Mouse (Mus musculus): ENCODE results near the gene Prrt2. TPM values are rescaled to one million over a fixed set of nuclear protein-coding genes. Genes with fewer than 3 reads are reported as not detected.

Prrt2 gene
- polyA plus RNA-seq, 1 experiment from 2014 or later = 21.9 TPM

GRCm38 (mm10) chr7:126988816-126989215 lies 32.2 kb downstream of the Prrt2 start:
- H3K9ac ChIP-seq = no peak overlapping the region
- no peak overlapping the region for H3K27ac ChIP-seq (replicated peaks)
- no peaks in the 10 kb centered on the region for H3K9me3 ChIP-seq (replicated peaks)
- no peak overlapping the region for H3K4me3 ChIP-seq (replicated peaks)
- no peak overlapping the region for H3K4me2 ChIP-seq (replicated peaks)
- ATAC-seq (ENCODE audit: insufficient number of reproducible peaks, low FRiP score, low TSS enrichment, low read depth) = no peak
- no peaks in the 10 kb centered on the region for H3K27me3 ChIP-seq
- no peaks in the 10 kb centered on the region for H3K4me1 ChIP-seq
- 70% methylated on average over 8 of the region's 8 CpGs for WGBS
- no peaks in the 10 kb centered on the region for H3K36me3 ChIP-seq

GRCm38 (mm10) chr7:126986319-126986718 lies 34.7 kb downstream of the Prrt2 start:
- Histone ChIP-seq H3K27ac (replicated peaks) (no peak overlapping the region), H3K4me2 (replicated peaks) (no peak overlapping the region), H3K27me3 (no peaks in the 10 kb centered on the region), H3K9ac (no peak overlapping the region), H3K4me1 (no peaks in the 10 kb centered on the region), H3K4me3 (replicated peaks) (no peak overlapping the region), H3K36me3 (no peaks in the 10 kb centered on the region; the same call in 1 of the 2 replicates), H3K9me3 (replicated peaks) (no peaks in the 10 kb centered on the region)
- ATAC-seq (ENCODE audit: insufficient number of reproducible peaks, low FRiP score, low TSS enrichment, low read depth) = no peak
- WGBS = 34% methylated on average over 9 of the region's 9 CpGs

- ATAC-seq (ENCODE audit: insufficient number of reproducible peaks, low FRiP score, low TSS enrichment, low read depth) = no peak
- no peaks in the 10 kb centered on the region for H3K9me3 ChIP-seq (replicated peaks)
- H3K36me3 ChIP-seq = peaks cover 12% of the 10 kb centered on the region
- H3K27me3 ChIP-seq = no peaks in the 10 kb centered on the region
- H3K4me2 ChIP-seq (replicated peaks) = no peak overlapping the region
- no peaks in the 10 kb centered on the region for H3K4me1 ChIP-seq
- H3K9ac ChIP-seq = no peak overlapping the region
- WGBS = 65% methylated on average over 10 of the region's 10 CpGs
- no peak overlapping the region for H3K4me3 ChIP-seq (replicated peaks)
- no peak overlapping the region for H3K27ac ChIP-seq (replicated peaks)
Observed at GRCm38 (mm10) chr7:126984667-126985444, 36.2 kb downstream of the Prrt2 start.

GRCm38 (mm10) chr7:126983113-126983512 lies 37.9 kb downstream of the Prrt2 start:
- no peak for ATAC-seq (ENCODE audit: insufficient number of reproducible peaks, low FRiP score, low TSS enrichment, low read depth)
- no peaks in the 10 kb centered on the region for H3K9me3 ChIP-seq (replicated peaks)
- no peak overlapping the region for H3K9ac ChIP-seq
- 0 out of 2 replicates have a peak, but pooled peaks cover 5% of the 10 kb centered on the region for H3K4me1 ChIP-seq
- H3K4me3 ChIP-seq (replicated peaks) = no peak overlapping the region
- no peak overlapping the region for H3K27ac ChIP-seq (replicated peaks)
- H3K27me3 ChIP-seq = no peaks in the 10 kb centered on the region
- peaks cover 30% of the 10 kb centered on the region for H3K36me3 ChIP-seq
- H3K4me2 ChIP-seq (replicated peaks) = no peak overlapping the region
- 74% methylated on average over 7 of the region's 7 CpGs for WGBS

GRCm38 (mm10) chr7:126982054-126982453 lies 39.0 kb downstream of the Prrt2 start:
- Histone ChIP-seq H3K4me1 (peaks cover 12% of the 10 kb centered on the region; the same call in 1 of the 2 replicates), H3K27me3 (no peaks in the 10 kb centered on the region), H3K4me2 (replicated peaks) (no peak overlapping the region), H3K27ac (replicated peaks) (no peak overlapping the region), H3K9ac (no peak overlapping the region), H3K9me3 (replicated peaks) (no peaks in the 10 kb centered on the region), H3K4me3 (replicated peaks) (no peak overlapping the region), H3K36me3 (peaks cover 33% of the 10 kb centered on the region)
- WGBS = 81% methylated on average over 4 of the region's 4 CpGs
- no peak for ATAC-seq (ENCODE audit: insufficient number of reproducible peaks, low FRiP score, low TSS enrichment, low read depth)

GRCm38 (mm10) chr7:126981601-126982000 lies 39.4 kb downstream of the Prrt2 start:
- Histone ChIP-seq H3K9ac (no peak overlapping the region), H3K27ac (replicated peaks) (no peak overlapping the region), H3K9me3 (replicated peaks) (no peaks in the 10 kb centered on the region), H3K27me3 (no peaks in the 10 kb centered on the region), H3K36me3 (peaks cover 33% of the 10 kb centered on the region), H3K4me1 (peaks cover 15% of the 10 kb centered on the region; the same call in 1 of the 2 replicates), H3K4me2 (replicated peaks) (no peak overlapping the region), H3K4me3 (replicated peaks) (no peak overlapping the region)
- ATAC-seq (ENCODE audit: insufficient number of reproducible peaks, low FRiP score, low TSS enrichment, low read depth) = no peak
- 88% methylated on average over 2 of the region's 2 CpGs for WGBS

GRCm38 (mm10) chr7:126978841-126979240 lies 42.2 kb downstream of the Prrt2 start:
- ATAC-seq (ENCODE audit: insufficient number of reproducible peaks, low FRiP score, low TSS enrichment, low read depth) = no peak
- Histone ChIP-seq H3K9ac (no peak overlapping the region), H3K36me3 (peaks cover 33% of the 10 kb centered on the region), H3K4me1 (peaks cover 19% of the 10 kb centered on the region), H3K27ac (replicated peaks) (no peak overlapping the region), H3K4me3 (replicated peaks) (no peak overlapping the region), H3K4me2 (replicated peaks) (no peak overlapping the region), H3K27me3 (no peaks in the 10 kb centered on the region), H3K9me3 (replicated peaks) (no peaks in the 10 kb centered on the region)
- 93% methylated on average over 6 of the region's 6 CpGs for WGBS

GRCm38 (mm10) chr7:126976878-126977459 lies 44.0 kb downstream of the Prrt2 start:
- Histone ChIP-seq H3K4me1 (peaks cover 19% of the 10 kb centered on the region), H3K4me3 (replicated peaks) (peak overlapping the region; percentile 99), H3K27ac (replicated peaks) (peak overlapping the region; percentile 98; the same call in 1 of the 2 replicates), H3K36me3 (peaks cover 33% of the 10 kb centered on the region), H3K4me2 (replicated peaks) (peak overlapping the region; percentile 78), H3K9ac (peak overlapping the region; percentile 99), H3K9me3 (replicated peaks) (no peaks in the 10 kb centered on the region), H3K27me3 (no peaks in the 10 kb centered on the region)
- ATAC-seq (ENCODE audit: insufficient number of reproducible peaks, low FRiP score, low TSS enrichment, low read depth) = no peak
- 24% methylated on average over 14 of the region's 14 CpGs for WGBS

- H3K4me1 ChIP-seq = peaks cover 19% of the 10 kb centered on the region
- no peaks in the 10 kb centered on the region for H3K9me3 ChIP-seq (replicated peaks)
- H3K27me3 ChIP-seq = no peaks in the 10 kb centered on the region
- H3K4me3 ChIP-seq (replicated peaks) = peak within 1 kb of the TSS; percentile 99
- WGBS = under 1% methylated on average over 55 of the region's 55 CpGs
- H3K9ac ChIP-seq = peak within 1 kb of the TSS; percentile 99
- H3K4me2 ChIP-seq (replicated peaks) = peak within 1 kb of the TSS; percentile 78
- H3K36me3 ChIP-seq = peaks cover 32% of the 10 kb centered on the region
- peak; percentile 92 for ATAC-seq (ENCODE audit: insufficient number of reproducible peaks, low FRiP score, low TSS enrichment, low read depth)
- peak within 1 kb of the TSS; percentile 98 for H3K27ac ChIP-seq (replicated peaks)
Observed at GRCm38 (mm10) chr7:126975950-126976866, 44.8 kb downstream of the Prrt2 start, which contains the start of gene Cdiptos. TSS of gene Cdiptos (minus strand) at chr7:126976098.

GRCm38 (mm10) chr7:126975893-126975949 lies 45.3 kb downstream of the Prrt2 start, which contains the start of gene Cdipt:
TSS of gene Cdipt (plus strand) at chr7:126975914.
- H3K27ac ChIP-seq (replicated peaks) = peak within 1 kb of the TSS; percentile 98
- ATAC-seq (ENCODE audit: insufficient number of reproducible peaks, low FRiP score, low TSS enrichment, low read depth) = no peak
- peak within 1 kb of the TSS; percentile 99 for H3K4me3 ChIP-seq (replicated peaks)
- H3K9me3 ChIP-seq (replicated peaks) = no peaks in the 10 kb centered on the region
- 0% methylated on average over 1 of the region's 1 CpGs for WGBS
- peaks cover 19% of the 10 kb centered on the region for H3K4me1 ChIP-seq
- H3K36me3 ChIP-seq = peaks cover 28% of the 10 kb centered on the region
- H3K27me3 ChIP-seq = no peaks in the 10 kb centered on the region
- peak within 1 kb of the TSS; percentile 78 for H3K4me2 ChIP-seq (replicated peaks)
- H3K9ac ChIP-seq = peak within 1 kb of the TSS; percentile 99

GRCm38 (mm10) chr7:126975493-126975892 lies 45.5 kb downstream of the Prrt2 start:
- Histone ChIP-seq H3K4me1 (peaks cover 19% of the 10 kb centered on the region), H3K4me3 (replicated peaks) (peak overlapping the region; percentile 99), H3K9me3 (replicated peaks) (no peaks in the 10 kb centered on the region), H3K36me3 (peaks cover 27% of the 10 kb centered on the region), H3K27ac (replicated peaks) (peak overlapping the region; percentile 98), H3K27me3 (no peaks in the 10 kb centered on the region), H3K9ac (no peak overlapping the region), H3K4me2 (replicated peaks) (peak overlapping the region; percentile 78)
- WGBS = 8% methylated on average over 8 of the region's 8 CpGs
- no peak for ATAC-seq (ENCODE audit: insufficient number of reproducible peaks, low FRiP score, low TSS enrichment, low read depth)

Data from embryonic facial prominence, embryonic 15.5 days (tissue).